Mouse (Mus musculus): ENCODE data around the gene Tmem220.
"Not testable (repeated sequence)": the region's sequence is repeated elsewhere in the genome, so short reads cannot be mapped to it uniquely, and the experiment has no call there.

Gene Tmem220

GRCm38 (mm10) chr11:67019711-67020475 lies 5.1 kb upstream of the Tmem220 start:
- no peak for DNase-seq

GRCm38 (mm10) chr11:67020948-67021347 lies 4.0 kb upstream of the Tmem220 start:
- peak; percentile 73 for DNase-seq

- DNase-seq = peak; percentile 24
These were observed 2.4 kb upstream of the Tmem220 start for GRCm38 (mm10) chr11:67022354-67023115.

GRCm38 (mm10) chr11:67023191-67023590 lies 1.8 kb upstream of the Tmem220 start:
- DNase-seq = not testable (repeated sequence)

- no peak for DNase-seq
These were observed 1.1 kb upstream of the Tmem220 start for GRCm38 (mm10) chr11:67023802-67024340.

- no peak for DNase-seq
These were observed 6.1 kb downstream of the Tmem220 start for GRCm38 (mm10) chr11:67030904-67031602.

- no peak for DNase-seq
These were observed 6.6 kb downstream of the Tmem220 start for GRCm38 (mm10) chr11:67031603-67031915.

- no peak for DNase-seq
These were observed 10.0 kb downstream of the Tmem220 start for GRCm38 (mm10) chr11:67034775-67035485.

- DNase-seq = no peak
These were observed 11.3 kb downstream of the Tmem220 start for GRCm38 (mm10) chr11:67036229-67036628.

- no peak for DNase-seq
These were observed 11.9 kb downstream of the Tmem220 start for GRCm38 (mm10) chr11:67036892-67037291.

GRCm38 (mm10) chr11:67039799-67040198 lies 14.8 kb downstream of the Tmem220 start:
- DNase-seq = no peak

GRCm38 (mm10) chr11:67040483-67040882 lies 15.5 kb downstream of the Tmem220 start:
- no peak for DNase-seq

GRCm38 (mm10) chr11:67043007-67043406 lies 18.1 kb downstream of the Tmem220 start:
- DNase-seq = no peak

- DNase-seq = no peak
These were observed 20.0 kb downstream of the Tmem220 start for GRCm38 (mm10) chr11:67044959-67045358.

- no peak for DNase-seq
These were observed 22.2 kb downstream of the Tmem220 start for GRCm38 (mm10) chr11:67047199-67047598.

- no peak for DNase-seq
These were observed 23.5 kb downstream of the Tmem220 start for GRCm38 (mm10) chr11:67048496-67048895.

- no peak for DNase-seq
These were observed 24.3 kb downstream of the Tmem220 start for GRCm38 (mm10) chr11:67049256-67049655.

- DNase-seq = no peak
These were observed 26.8 kb downstream of the Tmem220 start for GRCm38 (mm10) chr11:67051676-67052320.

- peak; percentile 80 for DNase-seq
These were observed 27.5 kb downstream of the Tmem220 start, which contains the start of the genes Adprm and Sco1 for GRCm38 (mm10) chr11:67052321-67052952. Gene Adprm, minus strand, starts transcription at chr11:67052594. Gene Sco1, plus strand, starts transcription at chr11:67052670.

- DNase-seq = no peak
These were observed 29.9 kb downstream of the Tmem220 start for GRCm38 (mm10) chr11:67054754-67055365.

- no peak for DNase-seq
These were observed 36.4 kb downstream of the Tmem220 start for GRCm38 (mm10) chr11:67061311-67061710.

Measured in right cerebral cortex, postnatal 4 days (tissue).